Mouse (Mus musculus) splenic B cell, adult 2 months (primary cell): Measurements from ENCODE around the gene Ntrk2.

Source experiments
- DNase-seq: peaks from one replicate; pipeline ENCODE4 v3.0.0-alpha.2; 2011; ENCODE audit warnings: low read depth, low spot score
- H3K27me3 ChIP-seq: 2 replicates; pipeline ENCODE4 v1.6.1; 2012; ENCODE audit warnings: mild to moderate bottlenecking, low read length, moderate library complexity, mixed read lengths; ENCODE audit not compliant: control insufficient read depth, poor library complexity, insufficient read depth, severe bottlenecking
- H3K36me3 ChIP-seq: 2 replicates; pipeline ENCODE4 v1.6.1; 2012; ENCODE audit warnings: mild to moderate bottlenecking, low read length, moderate library complexity, mixed read lengths; ENCODE audit not compliant: control insufficient read depth, poor library complexity, insufficient read depth, severe bottlenecking

Gene Ntrk2

GRCm38 (mm10) chr13:59164015-59164414 is 357.6 kb downstream of the Ntrk2 start:
- H3K36me3 ChIP-seq = no peaks in the 10 kb centered on the region
- no peaks in the 10 kb centered on the region for H3K27me3 ChIP-seq
- DNase-seq = no peak

- no peak for DNase-seq
- H3K36me3 ChIP-seq = no peaks in the 10 kb centered on the region
These were observed 367.5 kb downstream of the Ntrk2 start for GRCm38 (mm10) chr13:59173840-59174239.

GRCm38 (mm10) chr13:59176021-59176420 is 369.7 kb downstream of the Ntrk2 start:
- no peak for DNase-seq
- H3K36me3 ChIP-seq = no peaks in the 10 kb centered on the region
- H3K27me3 ChIP-seq = no peaks in the 10 kb centered on the region

More at GRCm38 (mm10) chr13:59173840-59174239, 367.5 kb downstream of the Ntrk2 start:
- no peaks in the 10 kb centered on the region for H3K27me3 ChIP-seq

- no peaks in the 10 kb centered on the region for H3K27me3 ChIP-seq
- DNase-seq = no peak
- no peaks in the 10 kb centered on the region for H3K36me3 ChIP-seq
These were observed 370.1 kb downstream of the Ntrk2 start for GRCm38 (mm10) chr13:59176485-59176884.

- H3K27me3 ChIP-seq = no peaks in the 10 kb centered on the region
- DNase-seq = no peak
- H3K36me3 ChIP-seq = no peaks in the 10 kb centered on the region
These were observed 370.6 kb downstream of the Ntrk2 start for GRCm38 (mm10) chr13:59177003-59177402.

GRCm38 (mm10) chr13:59179986-59180385 is 373.6 kb downstream of the Ntrk2 start:
- DNase-seq = no peak
- Histone ChIP-seq H3K36me3 (no peaks in the 10 kb centered on the region), H3K27me3 (no peaks in the 10 kb centered on the region)

GRCm38 (mm10) chr13:59180781-59181180 is 374.4 kb downstream of the Ntrk2 start:
- Histone ChIP-seq H3K36me3 (no peaks in the 10 kb centered on the region), H3K27me3 (no peaks in the 10 kb centered on the region)
- no peak for DNase-seq

- no peak for DNase-seq
- Histone ChIP-seq H3K36me3 (no peaks in the 10 kb centered on the region), H3K27me3 (no peaks in the 10 kb centered on the region)
These were observed 375.0 kb downstream of the Ntrk2 start for GRCm38 (mm10) chr13:59181188-59181947.

GRCm38 (mm10) chr13:59182630-59183029 is 376.3 kb downstream of the Ntrk2 start:
- DNase-seq = no peak
- Histone ChIP-seq H3K27me3 (no peaks in the 10 kb centered on the region), H3K36me3 (no peaks in the 10 kb centered on the region)
